ENCODE assay signal across 8 mouse cellular contexts in the genomic region with DNA sequence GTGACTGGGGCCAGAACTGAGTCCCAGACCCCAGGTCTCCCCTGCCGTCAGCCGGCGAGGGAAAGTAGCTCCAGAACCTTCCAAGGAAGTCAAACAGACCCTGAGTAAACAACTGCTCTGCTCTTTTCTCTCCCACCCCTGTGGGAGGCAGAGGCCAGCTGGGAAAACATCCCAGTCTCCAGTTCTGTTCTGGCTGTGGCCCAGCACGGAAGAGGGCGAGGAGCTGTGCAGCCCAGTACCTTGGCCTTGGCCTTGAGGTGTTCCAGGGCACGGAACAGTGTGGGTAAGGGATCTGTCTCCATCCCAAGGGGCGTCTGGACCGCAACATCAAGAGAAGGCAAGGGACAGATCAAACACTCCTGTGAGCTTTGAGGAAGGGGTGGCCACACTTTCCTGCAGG. TPM values are rescaled to one million over a fixed set of nuclear protein-coding genes. Genes with fewer than 3 reads are reported as not detected.
A peak's percentile ranks its signal among the peaks of the same experiment; 100 is the strongest.
DNase-seq lines count a peak whose midpoint lies in the region; ATAC-seq and TF ChIP-seq lines count a peak whose summit lies in the region.

No protein-coding gene starts in this region.

- H3K9ac ChIP-seq in heart, embryonic 12.5 days, result no peak overlapping the region
- H3K9ac ChIP-seq in stomach, embryonic 14.5 days (replicated peaks; ENCODE audit: low read depth, low read length), result no peak overlapping the region

- H3K27ac ChIP-seq in left cerebral cortex, adult 2 months, result peak overlapping the region; percentile 76
- H3K27ac ChIP-seq in heart, embryonic 12.5 days (ENCODE audit: poor library complexity, severe bottlenecking), result peak overlapping the region; percentile 65; the same call in 1 of the 2 replicates
- peak overlapping the region; percentile 64 for H3K27ac ChIP-seq in stomach, embryonic 14.5 days (ENCODE audit: low read length)

- intact Hi-C loops in left cerebral cortex, adult 2 months (cut with DNase I), result no loop called here
- intact Hi-C loops in left cerebral cortex, postnatal 14 days (cut with DNase I), result no loop called here

- H3K4me2 ChIP-seq in heart, embryonic 12.5 days, result no peak overlapping the region
- no peak overlapping the region for H3K4me2 ChIP-seq in stomach, embryonic 14.5 days (replicated peaks; ENCODE audit: low read depth, low read length)

- H3K4me1 ChIP-seq in heart, embryonic 12.5 days (replicated peaks), result 0 out of 2 replicates have a peak, but pooled peaks cover 7% of the 10 kb centered on the region
- peaks cover 16% of the 10 kb centered on the region for H3K4me1 ChIP-seq in stomach, embryonic 14.5 days (ENCODE audit: control insufficient read depth, insufficient read depth, low read length)

- DNase-seq in left cerebral cortex, adult 2 months (ENCODE audit: extremely low spot score in 1 of 2, low spot score in 2 of 2), result no peak
- no peak for DNase-seq in left cerebral cortex, postnatal 14 days (ENCODE audit: low spot score in 2 of 2)
- peak; percentile 79 for DNase-seq in kidney, postnatal 10 days
- DNase-seq in spleen, postnatal 36 days (ENCODE audit: low spot score in 2 of 2), result no peak
- DNase-seq in frontal cortex, postnatal 10 days (ENCODE audit: low spot score in 2 of 2), result no peak

- no peaks in the 10 kb centered on the region; the same call in 1 of the 2 replicates for H3K27me3 ChIP-seq in heart, embryonic 12.5 days (replicated peaks)
- no peaks in the 10 kb centered on the region for H3K27me3 ChIP-seq in stomach, embryonic 14.5 days (ENCODE audit: control insufficient read depth, insufficient read depth, low read length)

- ATAC-seq in heart, embryonic 12.5 days (ENCODE audit: insufficient number of reproducible peaks, low FRiP score), result peak; percentile 74
- peak; percentile 39; the same call in 1 of the 2 replicates for ATAC-seq in stomach, embryonic 14.5 days (ENCODE audit: insufficient number of reproducible peaks, insufficient read depth, low FRiP score, low read depth)
- no peak for ATAC-seq in frontal cortex, adult (ENCODE audit: low TSS enrichment)

- no peaks in the 10 kb centered on the region for H3K36me3 ChIP-seq in heart, embryonic 12.5 days
- no peaks in the 10 kb centered on the region for H3K36me3 ChIP-seq in stomach, embryonic 14.5 days (ENCODE audit: control insufficient read depth, insufficient read depth, low read length)

- WGBS in heart, embryonic 12.5 days, result 38% methylated on average over 8 of the region's 8 CpGs
- WGBS in stomach, embryonic 14.5 days, result 23% methylated on average over 8 of the region's 8 CpGs

- H3K4me3 ChIP-seq in left cerebral cortex, adult 2 months, result no peak overlapping the region
- H3K4me3 ChIP-seq in heart, embryonic 12.5 days, result no peak overlapping the region
- H3K4me3 ChIP-seq in stomach, embryonic 14.5 days (ENCODE audit: low read depth, low read length), result no peak overlapping the region

- H3K9me3 ChIP-seq in heart, embryonic 12.5 days (replicated peaks), result no peaks in the 10 kb centered on the region; the same call in 1 of the 2 replicates
- H3K9me3 ChIP-seq in stomach, embryonic 14.5 days (ENCODE audit: control insufficient read depth, low read depth, low read length), result no peaks in the 10 kb centered on the region

- no peak for TF ChIP-seq CTCF in left cerebral cortex, adult 2 months (IDR thresholded peaks at IDR 0.05)

RNA-seq across cellular contexts. Expression of a gene that starts 14.6 kb away (rescaled TPM):
- total RNA-seq in left cerebral cortex, adult 2 months (2021), result 10 to 100 TPM; 61.5 to 63.2 TPM
- total RNA-seq in left cerebral cortex, postnatal 14 days (2021), result 100 to 1,000 TPM; 114 to 130 TPM
- 22.3 and 24.6 TPM in 2 replicates for polyA plus RNA-seq in heart, embryonic 12.5 days (2016; fragmentation: Nextera tagmentation; extraction: Ambion mirVana)
- polyA plus RNA-seq in stomach, embryonic 14.5 days (2014; fragmentation: Nextera tagmentation; extraction: Ambion mirVana), result 17.1 and 19.7 TPM in 2 replicates

RNA-seq across cellular contexts. Expression of a gene that starts 22.6 kb away (rescaled TPM):
- not detected for total RNA-seq in left cerebral cortex, adult 2 months (2021)
- under 1 TPM in 1 of 2 experiments, not detected in 1; 0.29 TPM for total RNA-seq in left cerebral cortex, postnatal 14 days (2021)
- not detected in 2 replicates for polyA plus RNA-seq in heart, embryonic 12.5 days (2016; fragmentation: Nextera tagmentation; extraction: Ambion mirVana)
- polyA plus RNA-seq in stomach, embryonic 14.5 days (2014; fragmentation: Nextera tagmentation; extraction: Ambion mirVana), result not detected in 2 replicates

RNA-seq across cellular contexts. Expression of a gene that starts 27.4 kb away (rescaled TPM):
- total RNA-seq in left cerebral cortex, adult 2 months (2021), result 10 to 100 TPM; 31.4 to 62.5 TPM
- total RNA-seq in left cerebral cortex, postnatal 14 days (2021), result 10 to 100 TPM; 27.4 to 38.5 TPM
- polyA plus RNA-seq in heart, embryonic 12.5 days (2016; fragmentation: Nextera tagmentation; extraction: Ambion mirVana), result 28.4 and 31.8 TPM in 2 replicates
- 33.8 and 42.4 TPM in 2 replicates for polyA plus RNA-seq in stomach, embryonic 14.5 days (2014; fragmentation: Nextera tagmentation; extraction: Ambion mirVana)
